Mouse (Mus musculus): Measurements from ENCODE around the gene Wdr54.
A peak's percentile ranks its signal among the peaks of the same experiment; 100 is the strongest.

DNA sequence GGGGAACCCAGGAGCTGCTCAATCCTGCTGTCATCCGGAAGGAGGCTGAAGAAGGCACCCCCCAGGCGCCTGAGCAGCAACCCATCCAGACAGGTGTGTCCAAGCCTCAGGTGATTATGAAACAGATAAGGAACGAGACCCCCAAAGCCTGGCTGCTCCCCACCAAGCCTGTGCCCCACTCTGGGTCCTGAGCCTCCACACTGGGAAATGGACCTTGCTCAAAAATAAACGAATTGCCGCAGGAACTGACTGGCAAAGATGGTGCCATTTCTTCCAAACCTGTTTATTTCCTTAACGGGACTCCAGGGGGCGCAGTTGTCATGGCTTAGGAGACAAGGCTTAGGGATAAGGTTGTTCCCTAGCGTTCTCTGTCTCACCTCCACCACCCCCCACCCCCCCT lies 6.5 kb upstream of the Wdr54 start:
- TF ChIP-seq POLR2A (IDR thresholded peaks at IDR 0.05; ENCODE audit: low read depth, low read length) (no peak), CTCF (IDR thresholded peaks at IDR 0.05; ENCODE audit: extremely low read depth, insufficient read depth, insufficient read length, insufficient replicate concordance) (peak; percentile 38; the same call in 1 of the 2 replicates)

All from spleen, adult 2 months (tissue).